Mouse (Mus musculus): ENCODE measurements around the gene Nr1h2. TPM values are rescaled to one million over a fixed set of nuclear protein-coding genes. Genes with fewer than 3 reads are reported as not detected.

Nr1h2 gene
- total and polyA plus RNA-seq, 3 experiments = 34.0 to 223 (median 98.5) TPM

DNA sequence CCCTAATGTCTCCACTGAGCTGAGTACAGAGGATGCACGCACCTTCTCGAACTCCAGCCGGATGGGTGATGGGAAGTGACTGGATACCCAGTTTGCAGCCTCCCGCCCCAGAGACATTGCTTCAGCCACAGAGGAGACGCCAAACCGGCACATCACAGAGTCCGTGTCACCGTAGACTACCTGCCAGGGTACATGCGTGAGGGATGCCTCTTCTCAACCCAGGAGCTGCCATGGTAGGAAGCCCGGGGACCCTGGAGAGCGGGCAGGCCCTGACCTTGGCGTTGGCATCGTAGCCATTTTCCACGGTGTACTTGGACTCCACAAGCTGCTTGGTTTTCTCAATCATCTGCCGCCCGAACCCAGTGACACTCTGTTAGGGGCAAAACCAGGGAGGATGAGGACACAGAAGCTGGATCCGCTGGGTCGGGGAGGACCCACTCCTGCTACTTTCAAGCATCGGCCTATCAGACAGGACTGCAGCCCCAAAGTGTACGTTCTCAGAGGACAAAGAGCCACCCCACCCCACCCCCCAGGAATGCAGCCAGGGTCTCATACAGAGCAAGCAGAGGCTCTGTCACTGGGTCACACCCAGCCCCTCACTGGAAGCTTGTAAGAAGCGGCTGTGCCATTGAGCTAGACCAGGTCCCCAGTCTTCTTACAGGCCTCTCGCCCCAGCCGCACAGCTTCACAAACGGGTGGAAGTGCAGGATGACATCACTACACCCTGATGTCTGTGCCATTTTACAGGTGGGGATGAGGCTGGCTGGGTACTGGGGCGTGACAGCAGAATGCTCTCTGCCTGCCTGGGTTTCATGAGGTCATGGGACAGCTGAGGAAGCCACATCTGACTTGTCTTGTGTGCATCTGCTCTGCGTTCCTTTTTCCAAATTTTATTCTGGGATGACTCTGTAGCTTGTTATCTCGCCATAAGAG, 17.8 kb downstream of the Nr1h2 start:
- Histone ChIP-seq H3K4me3 (ENCODE audit: low read depth, low read length) (no peak overlapping the region), H3K27me3 (ENCODE audit: insufficient read depth, low read length) (no peaks in the 10 kb centered on the region; the same call in 1 of the 2 replicates), H3K4me1 (ENCODE audit: insufficient read depth, low read depth, low read length) (peaks cover 55% of the 10 kb centered on the region), H3K36me3 (replicated peaks) (peaks cover 94% of the 10 kb centered on the region), H3K9me3 (replicated peaks) (no peaks in the 10 kb centered on the region)
- no peak for TF ChIP-seq TAL1 (conservative IDR thresholded peaks at IDR 0.05; ENCODE audit: low read depth, low read length)
- no peak for TF ChIP-seq GATA1 (IDR thresholded peaks at IDR 0.05; ENCODE audit: borderline replicate concordance, low read length)
- TF ChIP-seq POLR2AphosphoS5 (IDR thresholded peaks at IDR 0.05; ENCODE audit: insufficient replicate concordance, low read depth, low read length) = no peak
- no peak for TF ChIP-seq CTCF (IDR thresholded peaks at IDR 0.05; ENCODE audit: low read depth, low read length)
- no peak for TF ChIP-seq GATA2 (IDR thresholded peaks at IDR 0.05; ENCODE audit: borderline replicate concordance, low read depth, low read length)
- no peak for DNase-seq (ENCODE audit: low spot score)
- ATAC-seq (ENCODE audit: extremely low read depth, insufficient number of reproducible peaks, low FRiP score, poor library complexity, severe bottlenecking) = no peak

DNA sequence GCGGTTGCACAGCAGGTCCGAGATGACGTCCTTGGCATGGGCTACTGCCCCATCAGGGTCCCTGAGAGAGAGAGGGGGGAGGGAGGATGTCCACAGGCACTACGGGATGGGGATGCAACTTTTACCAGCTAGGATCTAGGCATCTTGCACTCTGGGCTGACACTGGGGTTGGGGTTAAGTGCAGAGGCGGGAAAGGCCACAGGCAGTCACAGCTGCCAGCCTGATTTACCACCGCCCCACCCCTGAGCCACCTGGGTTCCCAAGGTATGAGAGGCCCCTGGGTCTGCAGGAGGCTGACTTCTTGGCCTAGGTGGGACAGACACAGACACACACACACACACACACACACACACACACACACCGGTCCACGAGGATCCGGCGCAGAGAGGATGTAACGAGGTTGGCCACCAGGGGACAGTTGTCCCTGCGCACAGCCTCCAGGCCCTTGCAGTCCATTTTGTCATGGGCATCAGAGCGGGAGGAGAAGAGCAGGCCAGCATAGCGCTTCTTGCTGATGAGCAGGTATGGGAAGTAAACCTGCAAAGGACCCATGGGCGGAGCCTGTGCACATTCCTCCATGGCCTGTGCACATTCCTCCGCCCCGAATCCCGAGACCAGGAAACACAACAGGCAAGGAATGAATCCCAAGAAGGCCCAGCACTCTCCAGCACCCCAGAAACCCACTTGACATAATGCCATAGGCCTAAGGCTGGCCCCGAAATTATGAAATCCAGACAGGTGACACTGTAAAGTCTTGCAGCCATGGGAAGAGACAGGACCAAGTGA, 18.9 kb downstream of the Nr1h2 start:
- Histone ChIP-seq H3K36me3 (replicated peaks) (peaks cover 83% of the 10 kb centered on the region), H3K4me1 (ENCODE audit: insufficient read depth, low read depth, low read length) (peaks cover 55% of the 10 kb centered on the region)
- ATAC-seq (ENCODE audit: extremely low read depth, insufficient number of reproducible peaks, low FRiP score, poor library complexity, severe bottlenecking) = no peak

GRCm38 (mm10) chr7:44534242-44534641, 19.5 kb downstream of the Nr1h2 start:
- H3K36me3 ChIP-seq (replicated peaks) = peaks cover 77% of the 10 kb centered on the region
- H3K9me3 ChIP-seq (replicated peaks) = no peaks in the 10 kb centered on the region
- H3K27me3 ChIP-seq (ENCODE audit: insufficient read depth, low read length) = peaks cover 8% of the 10 kb centered on the region; the same call in 1 of the 2 replicates
- peaks cover 53% of the 10 kb centered on the region for H3K4me1 ChIP-seq (ENCODE audit: insufficient read depth, low read depth, low read length)
- TF ChIP-seq TAL1 (conservative IDR thresholded peaks at IDR 0.05; ENCODE audit: low read depth, low read length) (no peak), GATA1 (IDR thresholded peaks at IDR 0.05; ENCODE audit: borderline replicate concordance, low read length) (no peak), POLR2AphosphoS5 (IDR thresholded peaks at IDR 0.05; ENCODE audit: insufficient replicate concordance, low read depth, low read length) (no peak), GATA2 (IDR thresholded peaks at IDR 0.05; ENCODE audit: borderline replicate concordance, low read depth, low read length) (no peak), CTCF (IDR thresholded peaks at IDR 0.05; ENCODE audit: low read depth, low read length) (no peak)
- ATAC-seq (ENCODE audit: extremely low read depth, insufficient number of reproducible peaks, low FRiP score, poor library complexity, severe bottlenecking) (no peak), DNase-seq (ENCODE audit: low spot score) (no peak)
- peak overlapping the region; percentile 17; the same call in 1 of the 2 replicates for H3K4me3 ChIP-seq (ENCODE audit: low read depth, low read length)

More for the DNA sequence above, 18.9 kb downstream of the Nr1h2 start:
- DNase-seq (ENCODE audit: low spot score) = no peak
- H3K9me3 ChIP-seq (replicated peaks) = no peaks in the 10 kb centered on the region
- TF ChIP-seq TAL1 (conservative IDR thresholded peaks at IDR 0.05; ENCODE audit: low read depth, low read length) (no peak), POLR2AphosphoS5 (IDR thresholded peaks at IDR 0.05; ENCODE audit: insufficient replicate concordance, low read depth, low read length) (no peak), GATA2 (IDR thresholded peaks at IDR 0.05; ENCODE audit: borderline replicate concordance, low read depth, low read length) (no peak), CTCF (IDR thresholded peaks at IDR 0.05; ENCODE audit: low read depth, low read length) (peak; percentile 14; the same call in 1 of the 2 replicates), GATA1 (IDR thresholded peaks at IDR 0.05; ENCODE audit: borderline replicate concordance, low read length) (no peak)
- H3K27me3 ChIP-seq (ENCODE audit: insufficient read depth, low read length) = peaks cover 4% of the 10 kb centered on the region; the same call in 1 of the 2 replicates
- peak overlapping the region; percentile 17; the same call in 1 of the 2 replicates for H3K4me3 ChIP-seq (ENCODE audit: low read depth, low read length)

- Histone ChIP-seq H3K36me3 (replicated peaks) (peaks cover 72% of the 10 kb centered on the region), H3K27me3 (ENCODE audit: insufficient read depth, low read length) (peaks cover 13% of the 10 kb centered on the region; the same call in 1 of the 2 replicates), H3K9me3 (replicated peaks) (no peaks in the 10 kb centered on the region), H3K4me3 (ENCODE audit: low read depth, low read length) (no peak overlapping the region), H3K4me1 (ENCODE audit: insufficient read depth, low read depth, low read length) (peaks cover 55% of the 10 kb centered on the region)
- TF ChIP-seq POLR2AphosphoS5 (IDR thresholded peaks at IDR 0.05; ENCODE audit: insufficient replicate concordance, low read depth, low read length) = no peak
- no peak for TF ChIP-seq TAL1 (conservative IDR thresholded peaks at IDR 0.05; ENCODE audit: low read depth, low read length)
- no peak for TF ChIP-seq GATA2 (IDR thresholded peaks at IDR 0.05; ENCODE audit: borderline replicate concordance, low read depth, low read length)
- TF ChIP-seq GATA1 (IDR thresholded peaks at IDR 0.05; ENCODE audit: borderline replicate concordance, low read length) = no peak
- TF ChIP-seq CTCF (IDR thresholded peaks at IDR 0.05; ENCODE audit: low read depth, low read length) = no peak
- ATAC-seq (ENCODE audit: extremely low read depth, insufficient number of reproducible peaks, low FRiP score, poor library complexity, severe bottlenecking) (no peak), DNase-seq (ENCODE audit: low spot score) (no peak)
These were observed 20.1 kb downstream of the Nr1h2 start for GRCm38 (mm10) chr7:44533746-44534045.

DNA sequence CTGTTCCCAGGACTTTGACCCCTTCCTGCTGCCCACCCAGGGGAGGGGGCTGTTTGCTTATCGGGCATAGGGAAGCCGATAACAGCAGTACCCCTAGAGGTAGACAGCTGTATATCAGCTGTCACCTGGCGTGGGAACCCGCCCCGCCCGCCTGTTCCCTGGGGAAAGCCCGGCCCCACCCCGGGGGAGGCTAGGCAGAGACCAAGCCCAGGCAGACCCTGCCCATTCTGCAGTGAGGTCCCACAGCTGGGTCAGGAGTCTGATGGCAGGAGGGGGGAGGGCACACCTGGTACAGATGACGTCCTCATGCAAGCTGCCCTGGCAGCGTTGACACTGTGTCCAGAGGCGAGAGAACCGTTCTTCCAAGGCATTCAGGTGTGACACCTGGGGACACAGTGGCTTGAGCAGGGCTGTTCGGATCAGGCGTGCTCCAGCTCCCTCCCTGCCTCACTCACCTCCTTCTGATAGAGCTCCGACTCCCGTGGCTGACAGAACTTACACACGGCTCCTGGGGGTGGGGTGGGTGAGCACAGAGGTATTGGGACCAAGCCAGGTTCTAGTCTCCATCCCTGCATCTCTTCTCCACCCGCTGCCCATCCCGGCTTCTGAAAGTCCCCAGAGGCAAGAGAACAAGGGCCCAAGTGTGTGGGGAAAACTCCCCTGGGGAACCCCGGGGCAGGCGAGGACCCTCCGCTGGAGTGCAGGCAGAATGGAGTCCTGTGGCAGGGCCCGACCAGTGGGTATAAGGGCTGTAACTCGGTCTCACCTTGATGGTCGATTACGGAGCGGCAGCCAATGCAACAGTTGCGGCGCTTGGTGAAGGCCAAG, 20.6 kb downstream of the Nr1h2 start:
- ATAC-seq (ENCODE audit: extremely low read depth, insufficient number of reproducible peaks, low FRiP score, poor library complexity, severe bottlenecking) = no peak
- DNase-seq (ENCODE audit: low spot score) = no peak
- Histone ChIP-seq H3K9me3 (replicated peaks) (no peaks in the 10 kb centered on the region), H3K27me3 (ENCODE audit: insufficient read depth, low read length) (peaks cover 16% of the 10 kb centered on the region; the same call in 1 of the 2 replicates), H3K36me3 (replicated peaks) (peaks cover 66% of the 10 kb centered on the region), H3K4me1 (ENCODE audit: insufficient read depth, low read depth, low read length) (peaks cover 60% of the 10 kb centered on the region), H3K4me3 (ENCODE audit: low read depth, low read length) (no peak overlapping the region)
- TF ChIP-seq POLR2AphosphoS5 (IDR thresholded peaks at IDR 0.05; ENCODE audit: insufficient replicate concordance, low read depth, low read length) (no peak), GATA2 (IDR thresholded peaks at IDR 0.05; ENCODE audit: borderline replicate concordance, low read depth, low read length) (no peak), CTCF (IDR thresholded peaks at IDR 0.05; ENCODE audit: low read depth, low read length) (no peak), TAL1 (conservative IDR thresholded peaks at IDR 0.05; ENCODE audit: low read depth, low read length) (no peak), GATA1 (IDR thresholded peaks at IDR 0.05; ENCODE audit: borderline replicate concordance, low read length) (no peak)

All from G1E (cell line).